Mouse (Mus musculus): Measurements from ENCODE around the gene Slc16a2.
"Not testable (repeated sequence)": the region's sequence is repeated elsewhere in the genome, so short reads cannot be mapped to it uniquely, and the experiment has no call there.

Gene Slc16a2

GRCm38 (mm10) chrX:103664445-103664844 lies 157.3 kb downstream of the Slc16a2 start:
- in situ Hi-C loops (cut with MboI; ENCODE audit: low sequenced_read_pairs): not testable (repeated sequence)

- in situ Hi-C loops (cut with MboI; ENCODE audit: low sequenced_read_pairs): no loop called here
Measured at GRCm38 (mm10) chrX:103658985-103659384, 162.8 kb downstream of the Slc16a2 start.

GRCm38 (mm10) chrX:103653021-103653420 lies 168.8 kb downstream of the Slc16a2 start:
- in situ Hi-C loops (cut with MboI; ENCODE audit: low sequenced_read_pairs): no loop called here

GRCm38 (mm10) chrX:103652048-103652447 lies 169.7 kb downstream of the Slc16a2 start:
- in situ Hi-C loops (cut with MboI; ENCODE audit: low sequenced_read_pairs): no loop called here

Measured in CH12F3 (cell line).